Mouse (Mus musculus): ENCODE results near the gene Dpm1.

GRCm38 (mm10) chr2:168230026-168230728, at the start of gene Dpm1, which contains the start of the genes Gm20716 and Mocs3:
- TF ChIP-seq CTCF (IDR thresholded peaks at IDR 0.05): no peak
- peak; percentile 46; the same call in 1 of the 2 replicates for TF ChIP-seq EP300 (IDR thresholded peaks at IDR 0.05)
